Mouse (Mus musculus): Measurements from ENCODE around the gene Noc2l.

DNA sequence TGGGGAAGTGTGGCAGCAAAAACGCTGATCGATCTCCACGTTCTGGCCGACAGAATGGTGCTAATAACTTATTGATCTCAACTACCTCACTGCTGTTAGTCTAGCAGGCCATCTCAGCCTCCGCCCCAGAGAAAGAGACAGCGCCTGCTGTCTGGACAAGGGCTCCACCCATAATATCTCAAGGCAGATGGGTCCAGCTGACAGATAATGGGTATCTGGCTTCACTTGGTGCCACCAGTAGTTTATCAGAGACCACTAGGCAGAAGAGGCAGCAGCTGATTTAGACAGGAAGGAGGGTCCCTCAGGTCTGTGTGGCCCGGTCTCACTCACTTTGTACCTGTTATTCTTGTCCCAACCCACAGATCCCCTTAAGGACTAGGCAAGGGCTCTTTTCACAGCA is 17.2 kb downstream of the Noc2l start:
- TF ChIP-seq POLR2A (IDR thresholded peaks at IDR 0.05; ENCODE audit: insufficient read length, low read depth), result no peak
- no peak for TF ChIP-seq MAX (IDR thresholded peaks at IDR 0.05; ENCODE audit: low read depth)
- TF ChIP-seq E2F4 (IDR thresholded peaks at IDR 0.05; ENCODE audit: insufficient read depth), result no peak
- no peak for TF ChIP-seq MYOD1 (IDR thresholded peaks at IDR 0.05; ENCODE audit: control insufficient read depth in 1 of 3, insufficient read length in 2 of 3, low read depth in 2 of 3)
- no peak for TF ChIP-seq USF1 (IDR thresholded peaks at IDR 0.05; ENCODE audit: low read depth)
- no peak for TF ChIP-seq POLR2AphosphoS2 (IDR thresholded peaks at IDR 0.05; ENCODE audit: insufficient read length, low read depth)
- no peak for TF ChIP-seq TCF12 (IDR thresholded peaks at IDR 0.05; ENCODE audit: insufficient read depth, poor library complexity, severe bottlenecking)
- TF ChIP-seq TCF3 (IDR thresholded peaks at IDR 0.05; ENCODE audit: insufficient read length, low read depth), result no peak
- TF ChIP-seq MYOG (IDR thresholded peaks at IDR 0.05; ENCODE audit: control insufficient read depth in 1 of 3, insufficient read depth in 1 of 3, insufficient read length in 2 of 3, low read depth in 2 of 3), result no peak
- TF ChIP-seq CEBPB (IDR thresholded peaks at IDR 0.05; ENCODE audit: insufficient read depth, poor library complexity, severe bottlenecking), result no peak
- TF ChIP-seq SRF (IDR thresholded peaks at IDR 0.05; ENCODE audit: control insufficient read depth, insufficient read length, low read depth), result no peak
- TF ChIP-seq REST (IDR thresholded peaks at IDR 0.05; ENCODE audit: insufficient read depth, insufficient read length), result no peak
